Mouse (Mus musculus) small intestine, adult 2 months (tissue): ENCODE results near the gene Cdc42se2. TPM values are rescaled to one million over a fixed set of nuclear protein-coding genes. Genes with fewer than 3 reads are reported as not detected.

ENCODE experiments used
- H3K27ac ChIP-seq: fragments of 200-500 bp; 2 replicates; pipeline ENCODE4 v1.5.1; 2012; ENCODE audit warnings: low read depth, low read length, control low read depth, inconsistent platforms; ENCODE audit not compliant: insufficient read depth
- H3K27me3 ChIP-seq: fragments of 200-500 bp; 2 replicates; pipeline ENCODE4 v1.6.1; 2012; ENCODE audit warnings: mild to moderate bottlenecking, moderate library complexity, low read length, inconsistent platforms; ENCODE audit not compliant: control insufficient read depth, insufficient read depth
- H3K36me3 ChIP-seq: fragments of 200-500 bp; 2 replicates; pipeline ENCODE4 v1.6.1; 2012; ENCODE audit warnings: mild to moderate bottlenecking, low read length, control low read depth, inconsistent platforms; ENCODE audit not compliant: control insufficient read depth, insufficient read depth
- H3K4me1 ChIP-seq: fragments of 200-500 bp; 2 replicates; pipeline ENCODE4 v1.6.1; 2012; ENCODE audit warnings: low read length, inconsistent platforms, mixed read lengths; ENCODE audit not compliant: control insufficient read depth, insufficient read depth, insufficient read length
- H3K4me3 ChIP-seq: fragments of 200-500 bp; 2 replicates; pipeline ENCODE4 v1.5.1; 2012; ENCODE audit warnings: low read depth, mild to moderate bottlenecking, control low read depth, inconsistent platforms, low read length, moderate library complexity
- CTCF ChIP-seq: fragments of 200-500 bp; IDR thresholded peaks from 2 replicates; pipeline ENCODE4 v1.5.1; 2012; ENCODE audit warnings: low read depth, mild to moderate bottlenecking, control low read depth, inconsistent platforms, low read length, moderate library complexity, mixed read lengths; ENCODE audit not compliant: insufficient replicate concordance, insufficient read length; ENCODE audit errors: extremely low read depth
- POLR2A ChIP-seq: fragments of 200-500 bp; IDR thresholded peaks from 2 replicates; pipeline ENCODE4 v1.6.1; 2012; ENCODE audit warnings: low read depth, mild to moderate bottlenecking, control low read depth, inconsistent platforms, low read length, moderate library complexity
- WGBS: fragments of 180-500 bp; shearing (Covaris S2); methylation state at CpG from one replicate; pipeline ENCODE4 v1.1.7; 2018; 5-methylcytosine and 5-hydroxymethylcytosine counted together
- polyA plus RNA-seq: library from polyadenylated mRNA; depleted of rRNA; stranded (reverse); fragments of >200 nt; gene quantifications from 2 replicates; pipeline ENCODE4 v1.2.3, GENCODE M21; 2012

Cdc42se2 gene
- polyA plus RNA-seq, 1 experiment: 69.2 TPM

GRCm38 (mm10) chr11:54695951-54696350, 91.5 kb downstream of the Cdc42se2 start:
- Histone ChIP-seq H3K27me3 (no peaks in the 10 kb centered on the region), H3K4me1 (no peaks in the 10 kb centered on the region), H3K4me3 (no peak overlapping the region), H3K27ac (no peak overlapping the region), H3K36me3 (peaks cover 37% of the 10 kb centered on the region)
- TF ChIP-seq POLR2A (no peak), CTCF (no peak)
- 62% methylated on average over 4 of the region's 4 CpGs for WGBS

DNA sequence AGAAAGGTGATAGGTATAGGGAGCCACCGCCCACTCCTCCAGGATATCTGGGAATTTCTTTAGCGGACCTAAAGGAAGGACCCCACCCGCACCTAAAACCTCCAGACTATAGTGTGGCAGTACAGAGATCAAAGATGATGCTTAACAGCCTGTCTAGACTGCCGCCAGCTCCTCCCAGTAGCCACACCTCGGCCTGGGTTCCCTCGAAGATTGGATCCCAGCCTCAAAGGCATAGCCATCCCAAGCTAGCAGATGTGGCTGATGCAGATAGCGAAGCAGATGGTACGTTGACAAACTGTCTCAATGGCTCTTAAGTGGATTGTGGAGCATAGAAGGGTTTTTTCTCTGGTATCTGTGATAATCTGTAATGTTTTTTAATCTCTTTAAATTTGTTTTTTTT, 93.2 kb downstream of the Cdc42se2 start:
- H3K4me3 ChIP-seq: no peak overlapping the region
- TF ChIP-seq CTCF: no peak
- no peak for TF ChIP-seq POLR2A
- H3K27me3 ChIP-seq: no peaks in the 10 kb centered on the region
- WGBS: 79% methylated on average over 8 of the region's 8 CpGs
- H3K27ac ChIP-seq: no peak overlapping the region
- H3K36me3 ChIP-seq: peaks cover 47% of the 10 kb centered on the region
- H3K4me1 ChIP-seq: no peaks in the 10 kb centered on the region

- Histone ChIP-seq H3K4me3 (no peak overlapping the region), H3K27me3 (no peaks in the 10 kb centered on the region), H3K36me3 (peaks cover 48% of the 10 kb centered on the region), H3K27ac (no peak overlapping the region), H3K4me1 (no peaks in the 10 kb centered on the region)
- 67% methylated on average over 6 of the region's 6 CpGs for WGBS
- no peak for TF ChIP-seq CTCF
- TF ChIP-seq POLR2A: no peak
These were observed 93.8 kb downstream of the Cdc42se2 start for GRCm38 (mm10) chr11:54693696-54694095.

- peaks cover 47% of the 10 kb centered on the region for H3K36me3 ChIP-seq
- no peak overlapping the region for H3K4me3 ChIP-seq
- no peaks in the 10 kb centered on the region for H3K4me1 ChIP-seq
- no peak overlapping the region for H3K27ac ChIP-seq
- WGBS: 69% methylated on average over 4 of the region's 4 CpGs
- H3K27me3 ChIP-seq: no peaks in the 10 kb centered on the region
- no peak for TF ChIP-seq POLR2A
- TF ChIP-seq CTCF: no peak
These were observed 96.3 kb downstream of the Cdc42se2 start for GRCm38 (mm10) chr11:54691179-54691578.

DNA sequence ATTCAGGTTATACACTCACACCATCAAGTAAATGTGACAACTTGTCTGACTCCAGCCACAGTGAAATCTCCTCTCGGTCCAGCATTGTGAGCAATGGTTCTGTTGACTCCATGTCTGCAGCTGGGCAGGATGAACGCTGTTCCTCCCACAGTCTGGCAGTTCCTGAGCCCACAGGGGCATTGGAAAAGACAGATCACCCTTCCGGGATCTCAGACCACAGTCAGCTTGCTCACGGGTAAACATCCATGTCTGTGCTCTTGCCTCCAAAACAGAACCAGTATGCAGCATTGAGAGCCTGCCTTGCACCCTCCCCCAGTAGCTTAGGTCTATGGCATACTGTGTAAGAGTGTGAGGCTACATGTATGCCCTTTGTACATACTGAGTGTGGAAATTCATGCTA, 97.3 kb downstream of the Cdc42se2 start:
- WGBS: 87% methylated on average over 4 of the region's 4 CpGs
- no peak overlapping the region for H3K27ac ChIP-seq
- no peak overlapping the region for H3K4me3 ChIP-seq
- H3K27me3 ChIP-seq: no peaks in the 10 kb centered on the region
- no peak for TF ChIP-seq POLR2A
- TF ChIP-seq CTCF: no peak
- H3K4me1 ChIP-seq: no peaks in the 10 kb centered on the region
- H3K36me3 ChIP-seq: peaks cover 47% of the 10 kb centered on the region

DNA sequence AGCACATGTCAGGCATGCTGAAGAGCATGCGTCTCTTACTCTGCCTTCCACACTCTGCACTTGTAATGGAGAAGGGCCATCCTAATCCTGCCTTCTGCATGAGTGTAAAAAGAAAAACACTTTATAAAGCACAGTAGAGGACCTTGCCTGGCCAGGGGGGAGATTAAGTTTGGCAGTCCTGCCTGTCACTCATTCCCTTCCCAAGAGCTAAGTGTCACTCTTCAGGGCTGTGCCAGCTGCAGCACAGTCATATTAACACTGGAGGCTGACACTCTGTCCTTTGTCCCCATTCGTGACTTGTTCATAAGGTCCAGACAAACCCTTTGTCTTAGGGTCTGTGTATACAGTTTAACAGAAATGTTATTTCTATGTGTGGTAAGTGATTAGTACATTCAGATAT, 102.6 kb downstream of the Cdc42se2 start:
- Histone ChIP-seq H3K4me3 (no peak overlapping the region), H3K27me3 (no peaks in the 10 kb centered on the region), H3K27ac (no peak overlapping the region), H3K4me1 (no peaks in the 10 kb centered on the region), H3K36me3 (peaks cover 43% of the 10 kb centered on the region)
- no peak for TF ChIP-seq CTCF
- no peak for TF ChIP-seq POLR2A
- 90% methylated on average over 2 of the region's 2 CpGs for WGBS

GRCm38 (mm10) chr11:54679141-54679540, 108.3 kb downstream of the Cdc42se2 start:
- H3K4me3 ChIP-seq: no peak overlapping the region
- WGBS: 91% methylated on average over 2 of the region's 2 CpGs
- no peak overlapping the region for H3K27ac ChIP-seq
- TF ChIP-seq POLR2A (no peak), CTCF (no peak)
- peaks cover 43% of the 10 kb centered on the region for H3K36me3 ChIP-seq
- no peaks in the 10 kb centered on the region for H3K4me1 ChIP-seq
- H3K27me3 ChIP-seq: no peaks in the 10 kb centered on the region

- Histone ChIP-seq H3K27me3 (no peaks in the 10 kb centered on the region), H3K4me1 (no peaks in the 10 kb centered on the region), H3K27ac (no peak overlapping the region), H3K36me3 (peaks cover 36% of the 10 kb centered on the region), H3K4me3 (no peak overlapping the region)
- WGBS: 96% methylated on average over 2 of the region's 2 CpGs
- TF ChIP-seq CTCF (no peak), POLR2A (no peak)
These were observed 111.5 kb downstream of the Cdc42se2 start for GRCm38 (mm10) chr11:54675792-54676489.
